Mouse (Mus musculus): ENCODE measurements at regions not wholly inside any gene's neighbourhood (a gene's known extent, or its start where the extent isn't known, plus 50 kb on each side); places are given as distances from the start of the nearest gene placed in this dataset.

DNA sequence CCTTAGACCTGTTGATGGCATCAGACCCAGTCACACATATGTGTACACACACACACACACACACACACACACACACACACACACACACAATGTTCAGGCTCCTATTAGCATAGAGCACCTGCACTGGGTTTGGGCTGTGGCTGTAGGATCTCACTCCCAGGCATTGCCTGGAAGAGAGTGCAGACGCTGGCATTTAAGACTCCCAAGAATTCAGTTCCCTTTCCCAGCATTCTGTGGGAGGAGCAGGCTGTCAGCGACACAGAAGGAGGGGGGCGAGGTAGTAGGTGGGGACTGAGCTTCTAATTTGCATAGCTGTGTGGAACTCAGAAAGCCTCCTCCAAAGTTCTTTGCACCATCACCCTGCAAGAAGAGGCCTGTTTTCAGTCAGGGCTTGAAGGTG, 374.2 kb upstream of the Fam49b start:
- Histone ChIP-seq H3K4me3 (no peak overlapping the region), H3K27ac (no peak overlapping the region), H3K27me3 (replicated peaks) (no peaks in the 10 kb centered on the region), H3K4me2 (replicated peaks) (no peak overlapping the region), H3K9ac (no peak overlapping the region), H3K4me1 (no peaks in the 10 kb centered on the region), H3K9me3 (no peaks in the 10 kb centered on the region), H3K36me3 (no peaks in the 10 kb centered on the region)
- ATAC-seq (ENCODE audit: low FRiP score, low read depth): 0 out of 2 replicates have a peak, but pooled peaks have one; percentile 33
- 8% methylated on average over 3 of the region's 3 CpGs for WGBS

DNA sequence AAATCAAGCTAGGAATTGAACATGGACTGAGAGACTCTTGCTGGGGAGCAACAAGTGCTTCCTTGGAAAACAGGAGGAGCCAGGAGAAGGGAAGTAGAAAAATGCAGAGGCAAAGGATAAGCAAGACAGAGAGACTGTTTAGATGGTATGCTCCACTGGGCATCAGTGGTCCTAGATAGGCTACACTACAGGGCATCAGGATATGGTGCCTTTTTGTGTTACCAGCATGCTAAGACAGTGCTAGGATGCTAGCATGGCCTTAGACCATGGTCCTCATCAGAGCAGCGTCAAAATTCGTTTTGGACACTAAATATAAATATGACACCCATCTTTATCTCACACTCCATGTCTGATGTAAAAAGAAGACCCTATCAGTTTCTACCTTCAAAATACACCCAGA, 374.6 kb upstream of the Fam49b start:
- Histone ChIP-seq H3K4me3 (no peak overlapping the region), H3K36me3 (no peaks in the 10 kb centered on the region), H3K9ac (no peak overlapping the region), H3K4me2 (replicated peaks) (no peak overlapping the region), H3K27ac (no peak overlapping the region), H3K4me1 (no peaks in the 10 kb centered on the region), H3K9me3 (no peaks in the 10 kb centered on the region), H3K27me3 (replicated peaks) (no peaks in the 10 kb centered on the region)
- no peak for ATAC-seq (ENCODE audit: low FRiP score, low read depth)
- WGBS: 88% methylated on average over 2 of the region's 2 CpGs

DNA sequence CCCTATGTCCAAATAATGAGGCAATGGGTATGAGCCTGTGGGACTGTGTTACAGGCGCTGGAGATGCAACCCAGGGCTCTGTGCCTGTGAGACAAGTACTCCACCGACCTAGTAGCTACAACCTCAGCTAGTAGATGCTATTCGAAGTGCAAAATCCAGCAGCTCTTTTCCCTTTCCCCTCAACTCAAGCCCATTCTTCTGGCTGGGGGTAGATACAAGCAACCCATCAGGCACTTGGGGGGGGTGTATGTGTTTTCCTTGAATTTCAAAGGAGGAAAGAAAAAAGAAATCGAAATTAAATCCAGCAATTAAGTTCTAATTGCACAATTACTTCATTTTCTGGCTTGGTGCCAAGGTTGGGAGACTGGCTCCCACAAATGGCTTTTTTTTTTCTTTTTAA, 372.4 kb upstream of the Gm21798 start:
- H3K4me2 ChIP-seq (replicated peaks): no peak overlapping the region
- no peaks in the 10 kb centered on the region for H3K27me3 ChIP-seq (replicated peaks)
- no peak for ATAC-seq (ENCODE audit: low FRiP score, low read depth)
- H3K36me3 ChIP-seq: no peaks in the 10 kb centered on the region
- no peak overlapping the region for H3K4me3 ChIP-seq
- H3K9me3 ChIP-seq: no peaks in the 10 kb centered on the region
- no peak overlapping the region for H3K27ac ChIP-seq
- 70% methylated on average over 4 of the region's 4 CpGs for WGBS
- no peaks in the 10 kb centered on the region for H3K4me1 ChIP-seq
- no peak overlapping the region for H3K9ac ChIP-seq

DNA sequence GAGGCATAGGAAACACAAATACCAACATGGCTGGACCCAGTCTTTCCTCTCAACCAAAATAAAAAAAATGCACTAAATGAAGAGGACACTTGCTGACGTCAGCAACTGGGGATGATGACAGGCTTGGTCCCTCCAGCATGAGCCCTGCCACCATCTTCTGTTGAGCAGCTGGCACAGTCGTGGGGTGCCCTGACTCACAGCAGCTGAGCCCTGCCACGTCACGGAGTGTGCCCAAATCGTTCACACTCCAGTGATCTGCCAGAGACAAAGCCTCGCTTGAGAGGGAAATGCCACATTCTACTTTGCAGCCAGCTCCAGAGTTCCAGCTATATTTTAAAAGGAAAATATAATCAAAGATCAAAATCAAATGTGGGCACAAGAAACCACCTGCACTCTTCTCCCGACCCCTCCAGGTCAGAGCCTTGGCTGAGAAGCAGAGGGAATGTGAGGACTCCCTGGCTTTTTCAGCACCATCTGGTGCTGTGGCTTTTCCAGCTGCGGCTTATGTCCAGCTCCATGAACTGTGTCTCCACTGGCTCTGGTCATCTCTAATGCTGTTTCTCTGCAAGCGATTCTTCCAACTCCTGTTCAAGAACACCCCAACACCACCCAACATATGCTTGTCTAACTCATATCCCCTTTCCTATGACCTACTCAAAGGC, 371.0 kb upstream of the Gm21798 start:
- no peaks in the 10 kb centered on the region for H3K36me3 ChIP-seq
- no peak overlapping the region for H3K9ac ChIP-seq
- ATAC-seq (ENCODE audit: low FRiP score, low read depth): no peak
- WGBS: 81% methylated on average over 9 of the region's 9 CpGs
- no peak overlapping the region for H3K27ac ChIP-seq
- H3K27me3 ChIP-seq (replicated peaks): no peaks in the 10 kb centered on the region
- H3K4me2 ChIP-seq (replicated peaks): no peak overlapping the region
- no peaks in the 10 kb centered on the region for H3K4me1 ChIP-seq
- H3K9me3 ChIP-seq: no peaks in the 10 kb centered on the region
- H3K4me3 ChIP-seq: no peak overlapping the region

DNA sequence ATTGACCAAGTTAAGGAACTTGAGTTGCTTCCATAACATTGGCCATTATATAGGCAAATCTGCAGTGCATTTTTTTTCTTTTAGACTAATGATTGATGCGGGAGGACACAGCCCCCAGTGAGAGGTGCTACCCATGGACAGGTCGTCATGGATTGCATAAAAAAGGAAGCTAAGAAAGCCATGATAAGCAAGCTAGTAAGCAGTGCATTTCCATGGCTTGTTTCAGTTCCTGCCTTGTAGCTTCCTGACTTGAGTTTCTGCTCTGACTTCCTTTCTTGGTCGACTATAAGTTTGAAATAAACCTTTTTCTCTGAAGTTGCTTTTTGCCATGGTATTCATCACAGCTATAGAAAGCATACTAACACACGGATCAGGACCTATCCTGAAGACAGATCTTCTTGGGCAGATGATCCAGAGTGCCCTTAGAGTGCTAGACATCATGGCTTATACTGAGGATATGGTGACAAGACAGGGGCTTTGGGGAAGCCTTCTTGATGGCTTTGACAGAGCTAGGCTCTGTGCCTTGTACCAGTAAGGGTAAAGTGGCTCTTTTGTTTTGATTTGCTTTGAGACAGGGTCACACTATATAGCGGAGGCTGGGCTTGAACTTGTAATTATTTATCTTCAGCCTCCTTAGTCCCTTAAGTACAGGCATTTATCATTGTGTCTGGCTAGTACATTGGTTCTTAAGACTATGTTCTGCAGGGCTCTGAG, 370.1 kb upstream of the Gm21798 start:
- WGBS: 76% methylated on average over 5 of the region's 5 CpGs
- Histone ChIP-seq H3K36me3 (no peaks in the 10 kb centered on the region), H3K4me1 (no peaks in the 10 kb centered on the region), H3K27me3 (replicated peaks) (no peaks in the 10 kb centered on the region), H3K27ac (no peak overlapping the region), H3K9me3 (no peaks in the 10 kb centered on the region), H3K4me3 (no peak overlapping the region), H3K9ac (no peak overlapping the region), H3K4me2 (replicated peaks) (no peak overlapping the region)
- ATAC-seq (ENCODE audit: low FRiP score, low read depth): no peak

DNA sequence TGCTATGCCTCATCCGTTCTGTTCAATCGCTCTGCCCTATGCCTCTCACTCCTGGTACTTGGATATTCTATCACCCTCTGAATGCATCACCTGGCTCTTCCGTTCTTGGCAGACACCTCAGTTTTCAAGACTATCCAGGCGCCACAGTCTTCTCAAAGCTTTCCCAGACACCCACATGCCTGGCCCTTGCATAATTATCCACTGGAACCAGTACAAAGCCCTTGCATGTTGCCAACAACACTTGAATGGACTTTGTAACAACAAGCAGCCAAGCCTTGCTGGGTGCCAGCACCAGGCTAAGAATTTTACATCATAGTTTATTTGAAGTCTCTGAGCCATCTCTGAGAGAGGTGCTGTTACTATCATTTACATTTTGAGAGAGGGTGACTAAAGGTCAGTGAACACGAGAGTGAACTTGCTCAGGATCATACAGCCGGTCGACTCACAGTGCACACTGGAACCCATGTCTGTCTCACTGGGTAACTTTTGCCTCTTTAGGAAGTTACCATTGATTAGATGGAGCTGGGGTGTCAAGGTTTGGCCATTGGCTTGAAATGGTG, 368.8 kb upstream of the Gm21798 start:
- H3K9me3 ChIP-seq: no peaks in the 10 kb centered on the region
- H3K9ac ChIP-seq: no peak overlapping the region
- no peak overlapping the region for H3K4me2 ChIP-seq (replicated peaks)
- no peaks in the 10 kb centered on the region for H3K27me3 ChIP-seq (replicated peaks)
- no peak overlapping the region for H3K4me3 ChIP-seq
- WGBS: 91% methylated on average over 7 of the region's 7 CpGs
- ATAC-seq (ENCODE audit: low FRiP score, low read depth): no peak
- H3K4me1 ChIP-seq: no peaks in the 10 kb centered on the region
- H3K27ac ChIP-seq: no peak overlapping the region
- no peaks in the 10 kb centered on the region for H3K36me3 ChIP-seq

DNA sequence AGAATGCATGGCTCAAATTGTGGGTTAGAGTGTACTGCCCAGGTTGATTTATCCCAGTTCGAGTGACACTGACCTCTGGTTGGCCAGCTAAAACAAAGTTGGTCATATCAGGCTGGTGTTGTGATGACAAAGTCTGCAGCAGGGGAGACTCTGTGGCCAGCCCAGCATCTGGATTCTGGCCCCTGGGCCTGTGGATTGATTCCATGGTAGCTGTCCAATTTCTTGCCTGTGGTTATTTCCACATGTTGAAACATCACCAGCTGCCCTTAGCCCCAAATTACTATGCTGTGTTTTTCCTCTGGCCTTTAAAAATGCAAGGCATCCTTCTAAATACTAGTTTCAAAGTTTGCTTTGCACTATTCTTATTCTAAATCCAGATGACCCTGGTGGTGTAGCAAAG, 346.8 kb upstream of the Gm21798 start:
- no peak overlapping the region for H3K4me3 ChIP-seq
- no peak overlapping the region for H3K27ac ChIP-seq
- no peak overlapping the region for H3K4me2 ChIP-seq (replicated peaks)
- 84% methylated on average over 1 of the region's 1 CpGs for WGBS
- H3K36me3 ChIP-seq: no peaks in the 10 kb centered on the region
- no peak for ATAC-seq (ENCODE audit: low FRiP score, low read depth)
- H3K4me1 ChIP-seq: no peaks in the 10 kb centered on the region
- H3K27me3 ChIP-seq (replicated peaks): no peaks in the 10 kb centered on the region
- no peak overlapping the region for H3K9ac ChIP-seq
- no peaks in the 10 kb centered on the region for H3K9me3 ChIP-seq

DNA sequence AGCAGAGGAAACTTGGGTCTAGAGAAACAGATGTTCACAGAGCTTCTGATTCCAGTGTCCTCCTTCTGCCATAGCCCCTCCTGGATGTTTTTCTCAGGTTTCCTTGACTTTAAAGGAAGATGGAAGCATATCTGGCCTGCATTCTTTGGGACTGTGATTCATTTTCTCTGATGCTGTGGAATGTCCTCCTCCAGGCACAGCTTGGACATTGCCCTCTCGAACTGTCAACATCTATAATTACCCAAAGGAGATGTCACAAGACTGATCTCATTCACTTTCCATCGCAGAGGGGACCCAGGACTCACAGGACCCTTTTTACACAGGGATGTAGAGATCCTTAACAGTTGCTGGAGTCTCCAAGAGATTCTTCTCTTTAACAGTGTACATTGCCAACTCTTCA, 345.9 kb upstream of the Gm21798 start:
- no peaks in the 10 kb centered on the region for H3K27me3 ChIP-seq (replicated peaks)
- H3K4me1 ChIP-seq: no peaks in the 10 kb centered on the region
- no peaks in the 10 kb centered on the region for H3K9me3 ChIP-seq
- no peaks in the 10 kb centered on the region for H3K36me3 ChIP-seq
- no peak overlapping the region for H3K9ac ChIP-seq
- no peak for ATAC-seq (ENCODE audit: low FRiP score, low read depth)
- H3K4me3 ChIP-seq: no peak overlapping the region
- H3K4me2 ChIP-seq (replicated peaks): no peak overlapping the region
- WGBS: 78% methylated on average over 2 of the region's 2 CpGs
- no peak overlapping the region for H3K27ac ChIP-seq

DNA sequence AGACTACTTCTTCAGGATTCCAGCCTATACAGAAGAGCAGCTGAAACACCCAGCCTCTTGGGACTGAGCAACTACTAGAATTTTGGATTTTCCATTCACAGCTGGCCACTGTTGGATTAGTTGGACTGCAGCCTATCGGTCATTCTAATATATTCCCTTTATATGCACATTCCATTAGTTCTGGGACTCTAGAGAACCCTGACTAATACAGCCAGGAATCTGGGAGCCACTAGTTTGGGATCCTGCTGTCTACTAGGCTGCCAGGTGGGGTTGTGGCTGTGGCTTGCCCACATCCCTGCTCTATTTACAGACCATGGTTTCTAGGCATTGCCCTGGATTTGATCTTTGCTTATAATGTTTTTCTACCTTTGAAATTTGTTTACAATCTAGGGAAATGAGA, 343.3 kb upstream of the Gm21798 start:
- no peak for ATAC-seq (ENCODE audit: low FRiP score, low read depth)
- WGBS: 91% methylated on average over 1 of the region's 1 CpGs
- H3K4me3 ChIP-seq: no peak overlapping the region
- no peak overlapping the region for H3K27ac ChIP-seq
- no peaks in the 10 kb centered on the region for H3K27me3 ChIP-seq (replicated peaks)
- H3K9me3 ChIP-seq: no peaks in the 10 kb centered on the region
- no peak overlapping the region for H3K4me2 ChIP-seq (replicated peaks)
- no peaks in the 10 kb centered on the region for H3K36me3 ChIP-seq
- no peaks in the 10 kb centered on the region for H3K4me1 ChIP-seq
- no peak overlapping the region for H3K9ac ChIP-seq

DNA sequence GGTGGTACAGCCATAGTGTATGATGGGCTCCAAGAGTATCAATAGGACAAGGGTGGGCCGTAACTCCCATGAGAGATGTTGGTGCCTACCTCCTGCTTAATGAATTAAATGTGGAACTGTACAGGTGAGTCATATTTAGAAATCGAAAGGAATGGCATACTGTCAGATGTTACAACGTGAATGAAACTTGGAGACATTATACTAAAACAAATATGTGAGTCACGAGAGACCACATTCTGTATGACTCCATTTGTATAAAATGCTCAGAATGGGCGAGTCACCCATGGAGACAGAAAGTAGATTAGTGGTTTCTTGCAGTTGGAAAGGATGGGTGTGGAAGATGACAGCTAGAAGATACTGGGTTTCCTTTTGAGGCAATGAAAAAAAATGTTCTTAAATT, 340.4 kb upstream of the Gm21798 start:
- H3K4me2 ChIP-seq (replicated peaks): no peak overlapping the region
- H3K27me3 ChIP-seq (replicated peaks): no peaks in the 10 kb centered on the region
- no peak overlapping the region for H3K4me3 ChIP-seq
- ATAC-seq (ENCODE audit: low FRiP score, low read depth): no peak
- WGBS: 88% methylated on average over 5 of the region's 5 CpGs
- no peaks in the 10 kb centered on the region for H3K4me1 ChIP-seq
- H3K9ac ChIP-seq: no peak overlapping the region
- H3K9me3 ChIP-seq: no peaks in the 10 kb centered on the region
- no peaks in the 10 kb centered on the region for H3K36me3 ChIP-seq
- no peak overlapping the region for H3K27ac ChIP-seq

DNA sequence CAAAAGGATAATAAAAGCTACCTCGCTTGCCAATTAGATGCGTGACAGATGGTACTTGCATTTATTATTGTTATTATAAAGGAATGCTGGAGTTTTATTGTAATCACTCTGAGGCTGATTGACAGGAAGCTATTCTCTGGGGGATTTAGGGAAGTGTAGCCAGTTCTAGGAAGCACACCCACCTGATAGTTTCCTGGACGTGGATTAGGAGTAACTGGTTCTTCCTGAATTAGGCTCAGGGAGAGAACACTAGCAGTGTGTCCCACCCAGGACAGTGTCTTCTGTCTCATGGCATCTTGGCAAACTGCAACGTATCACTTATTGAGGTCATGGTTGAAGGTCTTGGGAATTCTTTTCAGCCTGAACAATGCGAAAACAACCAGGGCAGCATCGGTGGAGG, 336.9 kb upstream of the Gm21798 start:
- Histone ChIP-seq H3K36me3 (no peaks in the 10 kb centered on the region), H3K4me2 (replicated peaks) (no peak overlapping the region), H3K27ac (no peak overlapping the region), H3K27me3 (replicated peaks) (no peaks in the 10 kb centered on the region), H3K4me3 (no peak overlapping the region), H3K9me3 (no peaks in the 10 kb centered on the region), H3K4me1 (no peaks in the 10 kb centered on the region), H3K9ac (no peak overlapping the region)
- ATAC-seq (ENCODE audit: low FRiP score, low read depth): no peak
- 61% methylated on average over 6 of the region's 6 CpGs for WGBS

DNA sequence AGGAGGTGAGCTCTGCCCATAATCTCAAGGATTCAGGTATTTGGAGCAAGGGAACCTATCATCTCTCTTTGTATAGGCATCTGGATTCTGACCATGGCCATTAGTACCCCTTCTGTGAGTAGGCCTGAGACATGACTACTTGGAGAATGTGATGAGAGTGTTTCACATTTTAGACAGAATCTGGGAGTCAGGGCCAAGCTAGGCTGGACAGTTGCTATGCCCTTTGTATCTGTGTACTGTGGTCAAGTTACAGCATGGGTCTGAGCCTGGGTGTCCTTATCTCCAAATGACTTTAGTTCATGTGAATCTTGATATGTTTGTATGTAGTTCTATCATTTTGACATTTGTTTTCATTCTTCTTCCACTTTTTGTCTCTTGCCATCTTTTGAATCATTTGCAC, 336.3 kb upstream of the Gm21798 start:
- H3K4me2 ChIP-seq (replicated peaks): no peak overlapping the region
- H3K4me1 ChIP-seq: no peaks in the 10 kb centered on the region
- no peak overlapping the region for H3K4me3 ChIP-seq
- H3K27me3 ChIP-seq (replicated peaks): no peaks in the 10 kb centered on the region
- no peak overlapping the region for H3K9ac ChIP-seq
- ATAC-seq (ENCODE audit: low FRiP score, low read depth): no peak
- no peaks in the 10 kb centered on the region for H3K9me3 ChIP-seq
- H3K36me3 ChIP-seq: no peaks in the 10 kb centered on the region
- no peak overlapping the region for H3K27ac ChIP-seq

DNA sequence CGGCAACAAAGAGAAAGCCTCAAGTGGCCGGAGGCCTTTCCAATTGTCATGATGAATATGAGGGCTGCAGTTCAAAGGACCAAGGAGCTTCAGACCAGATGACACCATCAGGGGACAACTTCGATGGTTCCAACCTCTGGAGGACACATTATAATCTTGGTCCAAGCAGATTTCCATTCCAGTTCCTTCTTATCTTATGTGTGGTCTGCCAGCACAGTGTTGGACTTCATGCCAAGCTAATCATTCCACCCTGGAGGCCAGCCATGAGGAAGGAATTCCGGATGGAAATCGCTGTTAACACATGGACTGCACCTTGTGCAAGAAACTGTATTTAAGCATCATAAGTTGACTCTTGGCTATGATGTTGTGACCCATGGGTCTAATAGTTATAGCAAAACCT, 334.5 kb upstream of the Gm21798 start:
- no peak for ATAC-seq (ENCODE audit: low FRiP score, low read depth)
- H3K9ac ChIP-seq: no peak overlapping the region
- H3K4me2 ChIP-seq (replicated peaks): no peak overlapping the region
- WGBS: 95% methylated on average over 5 of the region's 5 CpGs
- no peaks in the 10 kb centered on the region for H3K9me3 ChIP-seq
- H3K36me3 ChIP-seq: no peaks in the 10 kb centered on the region
- H3K4me1 ChIP-seq: no peaks in the 10 kb centered on the region
- H3K4me3 ChIP-seq: no peak overlapping the region
- no peak overlapping the region for H3K27ac ChIP-seq
- no peaks in the 10 kb centered on the region for H3K27me3 ChIP-seq (replicated peaks)
